Mouse (Mus musculus): Measurements from ENCODE around the gene Utrn. TPM values are rescaled to one million over a fixed set of nuclear protein-coding genes. Genes with fewer than 3 reads are reported as not detected.

Gene Utrn
- polyA plus RNA-seq, 1 experiment from 2014 or later, result 49.7 TPM

GRCm38 (mm10) chr10:12757943-12758701, 111.0 kb downstream of the Utrn start:
- ATAC-seq (replicated peaks; ENCODE audit: low FRiP score) (no peak), DNase-seq (ENCODE audit: low spot score) (no peak)
- no peaks in the 10 kb centered on the region for H3K9me3 ChIP-seq (ENCODE audit: control insufficient read depth, low read length)
- H3K9ac ChIP-seq (ENCODE audit: low read length), result no peak overlapping the region
- no peaks in the 10 kb centered on the region for H3K36me3 ChIP-seq (ENCODE audit: control insufficient read depth, insufficient read depth, low read length)
- WGBS, result 64% methylated on average over 5 of the region's 5 CpGs
- H3K4me2 ChIP-seq (ENCODE audit: low read depth, low read length, severe bottlenecking), result no peak overlapping the region
- no peaks in the 10 kb centered on the region for H3K27me3 ChIP-seq (ENCODE audit: control insufficient read depth, insufficient read depth, low read length)
- no peaks in the 10 kb centered on the region for H3K4me1 ChIP-seq (replicated peaks; ENCODE audit: control insufficient read depth, insufficient read depth, low read length)
- no peak overlapping the region for H3K27ac ChIP-seq (ENCODE audit: low read depth, low read length)
- no peak overlapping the region for H3K4me3 ChIP-seq (ENCODE audit: low read depth, low read length)

- H3K4me3 ChIP-seq (ENCODE audit: low read depth, low read length), result no peak overlapping the region
- WGBS, result 93% methylated on average over 4 of the region's 4 CpGs
- DNase-seq (ENCODE audit: low spot score) (no peak), ATAC-seq (replicated peaks; ENCODE audit: low FRiP score) (no peak)
- no peak overlapping the region for H3K4me2 ChIP-seq (ENCODE audit: low read depth, low read length, severe bottlenecking)
- H3K9me3 ChIP-seq (ENCODE audit: control insufficient read depth, low read length), result no peaks in the 10 kb centered on the region
- H3K4me1 ChIP-seq (replicated peaks; ENCODE audit: control insufficient read depth, insufficient read depth, low read length), result no peaks in the 10 kb centered on the region
- no peak overlapping the region for H3K9ac ChIP-seq (ENCODE audit: low read length)
- H3K36me3 ChIP-seq (ENCODE audit: control insufficient read depth, insufficient read depth, low read length), result no peaks in the 10 kb centered on the region
- H3K27me3 ChIP-seq (ENCODE audit: control insufficient read depth, insufficient read depth, low read length), result no peaks in the 10 kb centered on the region
- no peak overlapping the region for H3K27ac ChIP-seq (ENCODE audit: low read depth, low read length)
Observed at GRCm38 (mm10) chr10:12756692-12757091, 112.5 kb downstream of the Utrn start.

GRCm38 (mm10) chr10:12754911-12755310, 114.3 kb downstream of the Utrn start:
- 96% methylated on average over 2 of the region's 2 CpGs for WGBS
- no peak for DNase-seq (ENCODE audit: low spot score)
- Histone ChIP-seq H3K36me3 (ENCODE audit: control insufficient read depth, insufficient read depth, low read length) (no peaks in the 10 kb centered on the region), H3K4me1 (replicated peaks; ENCODE audit: control insufficient read depth, insufficient read depth, low read length) (no peaks in the 10 kb centered on the region), H3K27ac (ENCODE audit: low read depth, low read length) (no peak overlapping the region), H3K4me3 (ENCODE audit: low read depth, low read length) (no peak overlapping the region), H3K27me3 (ENCODE audit: control insufficient read depth, insufficient read depth, low read length) (no peaks in the 10 kb centered on the region), H3K4me2 (ENCODE audit: low read depth, low read length, severe bottlenecking) (no peak overlapping the region), H3K9me3 (ENCODE audit: control insufficient read depth, low read length) (no peaks in the 10 kb centered on the region), H3K9ac (ENCODE audit: low read length) (no peak overlapping the region)
- ATAC-seq (replicated peaks; ENCODE audit: low FRiP score), result no peak

- H3K27ac ChIP-seq (ENCODE audit: low read depth, low read length), result no peak overlapping the region
- no peaks in the 10 kb centered on the region for H3K36me3 ChIP-seq (ENCODE audit: control insufficient read depth, insufficient read depth, low read length)
- no peaks in the 10 kb centered on the region for H3K27me3 ChIP-seq (ENCODE audit: control insufficient read depth, insufficient read depth, low read length)
- H3K4me3 ChIP-seq (ENCODE audit: low read depth, low read length), result no peak overlapping the region
- H3K9ac ChIP-seq (ENCODE audit: low read length), result no peak overlapping the region
- no peaks in the 10 kb centered on the region for H3K4me1 ChIP-seq (replicated peaks; ENCODE audit: control insufficient read depth, insufficient read depth, low read length)
- H3K4me2 ChIP-seq (ENCODE audit: low read depth, low read length, severe bottlenecking), result no peak overlapping the region
- 90% methylated on average over 6 of the region's 6 CpGs for WGBS
- ATAC-seq (replicated peaks; ENCODE audit: low FRiP score) (no peak), DNase-seq (ENCODE audit: low spot score) (no peak)
- no peaks in the 10 kb centered on the region for H3K9me3 ChIP-seq (ENCODE audit: control insufficient read depth, low read length)
Observed at GRCm38 (mm10) chr10:12754166-12754565, 115.0 kb downstream of the Utrn start.

GRCm38 (mm10) chr10:12743717-12744116, 125.4 kb downstream of the Utrn start:
- ATAC-seq (replicated peaks; ENCODE audit: low FRiP score), result no peak
- 89% methylated on average over 9 of the region's 9 CpGs for WGBS
- no peaks in the 10 kb centered on the region for H3K4me1 ChIP-seq (replicated peaks; ENCODE audit: control insufficient read depth, insufficient read depth, low read length)

GRCm38 (mm10) chr10:12739302-12739987, 129.7 kb downstream of the Utrn start:
- Histone ChIP-seq H3K36me3 (ENCODE audit: control insufficient read depth, insufficient read depth, low read length) (peaks cover 5% of the 10 kb centered on the region; the same call in 1 of the 2 replicates), H3K9me3 (ENCODE audit: control insufficient read depth, low read length) (no peaks in the 10 kb centered on the region), H3K27me3 (ENCODE audit: control insufficient read depth, insufficient read depth, low read length) (no peaks in the 10 kb centered on the region), H3K4me2 (ENCODE audit: low read depth, low read length, severe bottlenecking) (no peak overlapping the region), H3K4me3 (ENCODE audit: low read depth, low read length) (no peak overlapping the region), H3K9ac (ENCODE audit: low read length) (no peak overlapping the region), H3K27ac (ENCODE audit: low read depth, low read length) (no peak overlapping the region), H3K4me1 (replicated peaks; ENCODE audit: control insufficient read depth, insufficient read depth, low read length) (no peaks in the 10 kb centered on the region)
- WGBS, result 94% methylated on average over 13 of the region's 13 CpGs
- ATAC-seq (replicated peaks; ENCODE audit: low FRiP score) (no peak), DNase-seq (ENCODE audit: low spot score) (no peak)

More at GRCm38 (mm10) chr10:12743717-12744116, 125.4 kb downstream of the Utrn start:
- Histone ChIP-seq H3K36me3 (ENCODE audit: control insufficient read depth, insufficient read depth, low read length) (no peaks in the 10 kb centered on the region), H3K9ac (ENCODE audit: low read length) (no peak overlapping the region), H3K27me3 (ENCODE audit: control insufficient read depth, insufficient read depth, low read length) (no peaks in the 10 kb centered on the region), H3K9me3 (ENCODE audit: control insufficient read depth, low read length) (no peaks in the 10 kb centered on the region), H3K27ac (ENCODE audit: low read depth, low read length) (no peak overlapping the region), H3K4me3 (ENCODE audit: low read depth, low read length) (no peak overlapping the region), H3K4me2 (ENCODE audit: low read depth, low read length, severe bottlenecking) (no peak overlapping the region)
- no peak for DNase-seq (ENCODE audit: low spot score)

GRCm38 (mm10) chr10:12737926-12738325, 131.2 kb downstream of the Utrn start:
- H3K36me3 ChIP-seq (ENCODE audit: control insufficient read depth, insufficient read depth, low read length), result peaks cover 5% of the 10 kb centered on the region; the same call in 1 of the 2 replicates
- H3K27ac ChIP-seq (ENCODE audit: low read depth, low read length), result no peak overlapping the region
- no peaks in the 10 kb centered on the region for H3K9me3 ChIP-seq (ENCODE audit: control insufficient read depth, low read length)
- 86% methylated on average over 9 of the region's 9 CpGs for WGBS
- no peak overlapping the region for H3K4me3 ChIP-seq (ENCODE audit: low read depth, low read length)
- no peaks in the 10 kb centered on the region for H3K27me3 ChIP-seq (ENCODE audit: control insufficient read depth, insufficient read depth, low read length)
- DNase-seq (ENCODE audit: low spot score) (no peak), ATAC-seq (replicated peaks; ENCODE audit: low FRiP score) (no peak)
- no peak overlapping the region for H3K4me2 ChIP-seq (ENCODE audit: low read depth, low read length, severe bottlenecking)
- H3K4me1 ChIP-seq (replicated peaks; ENCODE audit: control insufficient read depth, insufficient read depth, low read length), result no peaks in the 10 kb centered on the region
- H3K9ac ChIP-seq (ENCODE audit: low read length), result no peak overlapping the region

- Histone ChIP-seq H3K4me3 (ENCODE audit: low read depth, low read length) (no peak overlapping the region), H3K9me3 (ENCODE audit: control insufficient read depth, low read length) (no peaks in the 10 kb centered on the region), H3K4me1 (replicated peaks; ENCODE audit: control insufficient read depth, insufficient read depth, low read length) (no peaks in the 10 kb centered on the region), H3K36me3 (ENCODE audit: control insufficient read depth, insufficient read depth, low read length) (peaks cover 5% of the 10 kb centered on the region; the same call in 1 of the 2 replicates), H3K27ac (ENCODE audit: low read depth, low read length) (no peak overlapping the region), H3K9ac (ENCODE audit: low read length) (no peak overlapping the region), H3K4me2 (ENCODE audit: low read depth, low read length, severe bottlenecking) (no peak overlapping the region), H3K27me3 (ENCODE audit: control insufficient read depth, insufficient read depth, low read length) (no peaks in the 10 kb centered on the region)
- DNase-seq (ENCODE audit: low spot score) (no peak), ATAC-seq (replicated peaks; ENCODE audit: low FRiP score) (no peak)
- WGBS, result 71% methylated on average over 18 of the region's 18 CpGs
Observed at GRCm38 (mm10) chr10:12736861-12737835, 132.0 kb downstream of the Utrn start.

Measured in forebrain, embryonic 11.5 days (tissue).